Mouse (Mus musculus) neural tube, embryonic 15.5 days (tissue): ENCODE data around the gene Utp3. TPM values are rescaled to one million over a fixed set of nuclear protein-coding genes. Genes with fewer than 3 reads are reported as not detected.
"Not testable (repeated sequence)": the region's sequence is repeated elsewhere in the genome, so short reads cannot be mapped to it uniquely, and the experiment has no call there.

Source experiments
- ATAC-seq: fragments of 200-750 bp; cut with Nextera tagmentation; 2 replicates; pipeline ENCODE4 v1.8.0; 2017; ENCODE audit warnings: mild to moderate bottlenecking, moderate TSS enrichment, moderate library complexity; ENCODE audit not compliant: low FRiP score
- H3K27ac ChIP-seq: fragments of 300-500 bp; sonication (generic); replicated peaks from 2 replicates; pipeline ENCODE4 v1.5.1; 2015; ENCODE audit warnings: mild to moderate bottlenecking, inconsistent platforms
- H3K27me3 ChIP-seq: fragments of 300-500 bp; sonication (generic); replicated peaks from 2 replicates; pipeline ENCODE4 v1.6.1; 2015; ENCODE audit warnings: inconsistent platforms
- H3K36me3 ChIP-seq: fragments of 300-500 bp; sonication (generic); 2 replicates; pipeline ENCODE4 v1.6.1; 2015; ENCODE audit warnings: inconsistent platforms
- H3K4me1 ChIP-seq: fragments of 300-500 bp; sonication (generic); 2 replicates; pipeline ENCODE4 v1.6.1; 2015; ENCODE audit warnings: inconsistent platforms
- H3K4me2 ChIP-seq: fragments of 300-500 bp; sonication (generic); 2 replicates; pipeline ENCODE4 v1.6.1; 2015; ENCODE audit warnings: inconsistent platforms, mild to moderate bottlenecking, moderate library complexity
- H3K4me3 ChIP-seq: fragments of 300-500 bp; sonication (generic); replicated peaks from 2 replicates; pipeline ENCODE4 v1.5.1; 2015; ENCODE audit warnings: mild to moderate bottlenecking, inconsistent platforms
- H3K9ac ChIP-seq: fragments of 300-500 bp; sonication (generic); replicated peaks from 2 replicates; pipeline ENCODE4 v1.6.1; 2015; ENCODE audit warnings: mild to moderate bottlenecking, inconsistent platforms
- H3K9me3 ChIP-seq: fragments of 300-500 bp; sonication (generic); replicated peaks from 2 replicates; pipeline ENCODE4 v1.6.1; 2016; ENCODE audit warnings: inconsistent platforms
- WGBS: fragments of 180-500 bp; shearing (Covaris S2); methylation state at CpG from one replicate; pipeline ENCODE4 v1.1.7; 2015; ENCODE audit warnings: mixed read lengths; 5-methylcytosine and 5-hydroxymethylcytosine counted together
- polyA plus RNA-seq: library from polyadenylated mRNA; unstranded; fragments of >200 nt; fragmentation: Nextera tagmentation; extraction: Ambion mirVana; gene quantifications from 2 replicates; pipeline ENCODE4 v1.2.1, GENCODE M21; 2015

Utp3 gene
- 44.4 and 58.6 TPM in 2 replicates for polyA plus RNA-seq

DNA sequence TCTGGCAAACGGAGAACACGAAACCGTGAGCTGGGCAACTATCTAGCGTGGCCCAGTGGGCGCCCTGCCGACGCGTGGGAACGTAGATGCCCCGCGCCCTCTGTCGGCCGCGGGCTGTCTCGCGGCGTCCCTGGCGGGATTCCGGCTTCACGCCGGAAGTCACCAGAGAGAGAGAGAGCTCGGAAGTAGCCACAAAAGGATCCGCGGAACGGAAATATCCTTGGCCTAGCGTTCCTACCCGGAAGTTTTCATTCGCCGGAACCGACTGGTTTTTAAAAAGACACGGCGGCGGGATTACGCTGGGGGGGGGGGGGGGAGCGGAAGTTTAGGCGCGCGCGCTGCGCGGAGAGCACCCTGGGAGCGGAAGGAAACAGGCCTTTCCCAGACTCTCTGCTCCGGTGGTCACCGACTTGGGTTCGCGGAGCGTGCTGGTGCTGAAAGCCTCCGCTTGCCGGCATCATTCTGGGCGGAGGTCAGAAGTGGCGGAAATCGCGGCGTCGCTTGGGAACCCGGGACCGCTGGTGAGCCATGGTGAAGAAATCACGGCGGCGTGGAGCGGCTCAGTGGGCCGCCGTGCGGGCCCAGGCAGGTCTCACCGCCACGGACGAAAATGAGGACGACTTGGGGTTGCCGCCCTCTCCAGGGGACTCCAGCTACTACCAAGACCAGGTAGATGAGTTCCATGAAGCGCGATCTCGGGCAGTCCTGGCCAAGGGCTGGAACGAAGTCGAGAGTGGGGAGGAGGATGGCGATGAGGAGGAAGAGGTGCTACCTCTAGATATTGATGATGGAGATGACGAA, at the start of gene Utp3:
Gene Utp3 (plus strand): TSS at position 377 of the 801 bp plus-strand sequence.
- H3K9ac ChIP-seq, result peak within 1 kb of the TSS; percentile 89
- H3K9me3 ChIP-seq, result no peaks in the 10 kb centered on the region
- no peaks in the 10 kb centered on the region for H3K36me3 ChIP-seq
- H3K27me3 ChIP-seq, result no peaks in the 10 kb centered on the region
- peak; percentile 96 for ATAC-seq
- WGBS, result under 1% methylated on average over 72 of the region's 76 CpGs
- peak within 1 kb of the TSS; percentile 87 for H3K27ac ChIP-seq
- H3K4me3 ChIP-seq, result peak within 1 kb of the TSS; percentile 91
- peaks cover 31% of the 10 kb centered on the region for H3K4me1 ChIP-seq
- H3K4me2 ChIP-seq, result peak within 1 kb of the TSS; percentile 95

DNA sequence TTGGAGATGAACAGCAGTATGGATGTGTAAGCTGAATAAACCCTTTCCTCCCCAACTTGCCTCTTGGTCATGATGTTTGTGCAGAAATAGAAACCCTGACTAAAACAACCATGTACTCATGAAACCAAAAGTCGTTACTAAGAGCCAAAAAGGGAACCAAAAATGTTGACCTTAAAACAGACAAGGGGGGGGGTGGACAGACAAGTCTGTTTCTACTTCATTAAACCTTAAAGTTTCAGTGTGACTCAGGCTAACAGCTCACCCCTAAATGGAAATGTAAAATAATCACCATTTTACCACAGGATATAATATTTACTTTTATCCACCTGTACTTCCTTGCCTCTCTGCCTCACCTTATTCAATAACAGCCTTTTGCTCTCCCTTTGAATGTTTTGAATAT, 45.7 kb upstream of the Utp3 start:
- ATAC-seq, result no peak
- no peak overlapping the region for H3K4me3 ChIP-seq

DNA sequence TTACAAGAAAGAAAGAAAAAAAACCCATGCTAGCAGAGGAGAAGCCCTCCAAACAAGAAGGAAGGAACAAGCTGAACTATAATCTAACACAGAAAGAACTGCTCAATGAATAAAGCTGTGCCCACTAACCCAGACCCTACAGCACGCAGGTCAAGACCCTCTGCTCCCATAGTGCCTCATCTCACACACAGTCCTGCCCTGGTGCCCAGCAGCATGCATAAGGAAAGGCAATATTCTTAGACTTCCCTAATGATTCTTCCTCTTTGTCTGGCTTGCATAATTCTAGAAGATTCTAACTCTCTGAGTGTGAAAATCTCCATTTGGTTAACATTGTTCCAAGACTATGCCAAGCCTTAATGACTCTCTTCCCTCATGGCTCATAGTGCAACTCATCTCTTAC, 45.3 kb upstream of the Utp3 start:
- Histone ChIP-seq H3K4me2 (no peak overlapping the region), H3K9me3 (no peaks in the 10 kb centered on the region), H3K36me3 (no peaks in the 10 kb centered on the region), H3K4me1 (no peaks in the 10 kb centered on the region), H3K27me3 (no peaks in the 10 kb centered on the region), H3K4me3 (no peak overlapping the region), H3K27ac (no peak overlapping the region), H3K9ac (no peak overlapping the region)
- WGBS, result 83% methylated on average over 1 of the region's 1 CpGs
- ATAC-seq, result no peak

More for the DNA sequence above, 45.7 kb upstream of the Utp3 start:
- Histone ChIP-seq H3K9ac (no peak overlapping the region), H3K27ac (no peak overlapping the region), H3K4me1 (no peaks in the 10 kb centered on the region), H3K4me2 (no peak overlapping the region), H3K36me3 (no peaks in the 10 kb centered on the region), H3K27me3 (no peaks in the 10 kb centered on the region), H3K9me3 (no peaks in the 10 kb centered on the region)
- WGBS, result 55% methylated on average over 1 of the region's 1 CpGs

DNA sequence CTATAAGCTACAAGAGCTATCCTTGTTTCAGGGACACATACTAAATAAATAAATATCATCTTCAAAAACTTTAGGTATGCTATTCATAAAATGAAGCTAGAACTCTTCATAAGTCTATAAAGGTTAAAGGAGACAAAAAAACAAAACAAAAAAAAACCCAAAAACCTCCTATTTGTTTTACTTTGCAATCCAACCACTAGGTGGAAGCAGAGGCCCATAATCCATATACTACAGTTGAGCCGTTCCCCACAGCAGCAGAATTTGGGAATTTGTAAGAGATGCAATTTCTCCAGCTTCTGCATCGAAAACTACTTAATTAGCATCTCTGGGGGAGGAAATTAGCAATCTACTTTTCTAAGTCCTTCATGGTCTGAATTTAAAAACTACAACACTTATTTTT, 35.0 kb upstream of the Utp3 start:
- no peak overlapping the region for H3K4me2 ChIP-seq
- H3K27ac ChIP-seq, result no peak overlapping the region
- no peaks in the 10 kb centered on the region for H3K4me1 ChIP-seq
- peak; percentile 78; the same call in 1 of the 2 replicates for ATAC-seq
- 3% methylated on average over 2 of the region's 2 CpGs for WGBS
- H3K9ac ChIP-seq, result no peak overlapping the region
- no peaks in the 10 kb centered on the region for H3K9me3 ChIP-seq
- no peak overlapping the region for H3K4me3 ChIP-seq
- H3K27me3 ChIP-seq, result no peaks in the 10 kb centered on the region
- H3K36me3 ChIP-seq, result no peaks in the 10 kb centered on the region

DNA sequence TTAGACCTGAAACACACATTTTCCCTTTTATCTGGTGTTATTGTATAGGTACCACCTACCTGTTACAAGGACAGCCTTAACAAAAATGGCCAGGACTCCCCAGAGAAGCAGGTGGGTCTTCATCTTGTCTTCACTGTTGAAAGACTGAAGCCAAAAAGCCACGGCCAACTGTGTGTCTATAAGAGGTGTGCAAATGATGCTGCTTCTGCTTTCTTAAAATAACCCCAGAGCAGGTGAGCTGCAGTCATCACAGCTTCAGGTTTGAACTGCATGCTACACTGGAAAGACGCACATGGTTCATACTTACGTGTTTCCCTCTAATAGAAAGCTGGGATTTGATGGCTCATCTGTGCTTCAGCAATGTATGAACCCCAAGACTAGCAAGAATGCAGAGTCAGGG, 26.6 kb upstream of the Utp3 start, which contains the start of gene Jchain:
Gene Jchain (minus strand): TSS at position 235 of the 400 bp plus-strand sequence.
- H3K4me3 ChIP-seq, result no peak within 1 kb of the TSS
- no peak within 1 kb of the TSS for H3K9ac ChIP-seq

DNA sequence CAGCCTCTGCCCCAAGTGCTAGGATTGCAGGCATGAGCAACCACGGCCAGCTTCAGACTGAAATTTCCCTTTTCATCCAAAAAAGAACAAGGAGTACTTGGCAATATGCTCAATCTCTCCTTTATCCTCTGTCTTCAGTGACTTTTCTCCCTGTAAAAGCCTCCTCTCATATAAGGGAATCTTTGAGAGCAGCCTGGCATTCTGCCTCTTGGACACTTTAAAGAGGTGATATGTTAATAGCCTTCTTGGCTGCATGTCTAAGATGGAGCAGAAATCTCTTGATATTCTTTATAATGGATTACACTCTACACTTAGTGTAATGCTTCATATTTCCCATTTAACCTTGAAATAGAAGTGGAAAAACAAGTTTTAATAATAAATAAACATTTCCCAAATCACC, 23.4 kb upstream of the Utp3 start:
- Histone ChIP-seq H3K27ac (no peak overlapping the region), H3K4me3 (no peak overlapping the region), H3K27me3 (no peaks in the 10 kb centered on the region), H3K4me1 (no peaks in the 10 kb centered on the region), H3K4me2 (no peak overlapping the region), H3K9ac (no peak overlapping the region), H3K9me3 (no peaks in the 10 kb centered on the region), H3K36me3 (no peaks in the 10 kb centered on the region)
- WGBS, result 74% methylated on average over 1 of the region's 1 CpGs
- no peak for ATAC-seq

More for the DNA sequence above, 26.6 kb upstream of the Utp3 start, which contains the start of gene Jchain:
- no peaks in the 10 kb centered on the region for H3K27me3 ChIP-seq
- H3K4me1 ChIP-seq, result no peaks in the 10 kb centered on the region
- no peaks in the 10 kb centered on the region for H3K9me3 ChIP-seq
- H3K36me3 ChIP-seq, result no peaks in the 10 kb centered on the region
- ATAC-seq, result no peak
- no peak within 1 kb of the TSS for H3K4me2 ChIP-seq
- 95% methylated on average over 3 of the region's 3 CpGs for WGBS
- no peak within 1 kb of the TSS for H3K27ac ChIP-seq

DNA sequence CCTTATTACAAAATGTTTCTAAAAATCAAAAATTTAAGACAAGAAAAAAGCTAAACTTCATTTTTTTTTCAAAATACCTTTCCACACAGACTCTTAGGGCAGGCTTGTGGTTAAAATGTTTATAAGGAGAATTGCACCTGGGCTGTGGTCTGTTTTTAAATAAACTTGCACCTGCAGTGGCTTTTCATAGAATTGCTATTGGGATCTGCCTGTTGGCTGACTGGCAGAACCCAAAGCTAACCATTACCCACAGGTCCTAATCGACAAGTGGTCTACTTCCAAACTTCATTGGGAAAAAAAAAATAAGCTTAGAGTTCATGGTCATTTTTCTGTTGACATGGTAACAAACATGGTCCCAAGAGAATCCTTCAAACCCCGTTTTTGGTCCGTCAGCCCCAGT, 19.6 kb upstream of the Utp3 start:
- no peaks in the 10 kb centered on the region for H3K4me1 ChIP-seq
- no peaks in the 10 kb centered on the region for H3K36me3 ChIP-seq
- H3K4me2 ChIP-seq, result no peak overlapping the region
- no peak for ATAC-seq
- H3K27ac ChIP-seq, result no peak overlapping the region
- no peak overlapping the region for H3K4me3 ChIP-seq
- no peak overlapping the region for H3K9ac ChIP-seq
- 68% methylated on average over 3 of the region's 3 CpGs for WGBS
- no peaks in the 10 kb centered on the region for H3K27me3 ChIP-seq
- H3K9me3 ChIP-seq, result no peaks in the 10 kb centered on the region

DNA sequence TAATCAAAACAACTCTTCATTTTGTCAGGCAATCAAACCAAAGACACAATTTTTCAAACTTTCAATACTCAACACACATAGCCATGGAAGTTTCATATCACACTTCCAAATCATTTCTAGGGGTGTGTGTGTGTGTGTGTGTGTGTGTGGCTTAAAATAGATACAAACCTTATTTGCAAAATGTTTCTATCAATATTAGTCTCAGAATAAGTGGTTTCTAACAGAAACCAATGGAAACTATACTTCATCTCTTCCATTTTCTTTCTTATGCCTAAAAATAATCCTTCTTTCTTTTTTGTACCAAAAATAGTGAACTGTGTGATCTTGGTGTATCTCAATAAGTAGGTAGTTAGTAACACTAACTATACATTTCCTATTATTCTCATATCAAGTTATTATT, 13.4 kb upstream of the Utp3 start:
- no peaks in the 10 kb centered on the region for H3K36me3 ChIP-seq
- no peak for ATAC-seq

DNA sequence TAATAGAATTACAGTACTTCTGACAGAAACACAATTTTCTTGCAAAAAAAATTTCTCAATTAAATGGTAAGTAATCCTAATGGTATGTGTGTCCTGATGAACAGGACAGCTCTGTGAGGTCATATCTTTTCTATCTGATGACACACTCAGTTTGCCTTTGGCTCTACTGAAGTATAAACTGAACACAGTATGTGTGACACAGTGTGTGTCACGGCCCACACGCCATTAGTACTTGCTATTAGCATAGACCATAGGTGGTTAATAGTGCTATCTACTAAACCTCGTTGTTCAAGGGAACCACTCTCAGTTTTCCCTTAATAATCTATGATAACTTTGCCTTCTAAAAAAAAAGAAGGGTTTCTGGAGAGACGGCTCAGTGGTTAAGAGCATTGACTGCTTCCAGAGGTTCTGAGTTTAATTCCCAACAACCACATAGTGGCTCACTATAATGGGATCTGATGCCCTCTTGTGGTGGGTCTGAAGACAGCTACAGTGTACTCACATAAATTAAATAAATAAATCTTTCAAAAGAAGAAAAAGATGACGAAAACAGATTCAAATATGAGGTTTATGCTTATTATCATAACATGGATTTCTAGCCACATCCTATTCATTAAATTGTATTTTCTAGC, 11.5 kb upstream of the Utp3 start:
- ATAC-seq, result peak; percentile 74; the same call in 1 of the 2 replicates
- Histone ChIP-seq H3K4me2 (no peak overlapping the region), H3K4me3 (no peak overlapping the region), H3K4me1 (no peaks in the 10 kb centered on the region), H3K9ac (no peak overlapping the region), H3K27ac (no peak overlapping the region), H3K9me3 (no peaks in the 10 kb centered on the region), H3K27me3 (no peaks in the 10 kb centered on the region), H3K36me3 (no peaks in the 10 kb centered on the region)
- WGBS, result 60% methylated on average over 5 of the region's 5 CpGs

More for the DNA sequence above, 13.4 kb upstream of the Utp3 start:
- Histone ChIP-seq H3K4me2 (no peak overlapping the region), H3K27ac (no peak overlapping the region), H3K4me3 (no peak overlapping the region), H3K9me3 (no peaks in the 10 kb centered on the region), H3K4me1 (no peaks in the 10 kb centered on the region), H3K9ac (no peak overlapping the region), H3K27me3 (no peaks in the 10 kb centered on the region)

DNA sequence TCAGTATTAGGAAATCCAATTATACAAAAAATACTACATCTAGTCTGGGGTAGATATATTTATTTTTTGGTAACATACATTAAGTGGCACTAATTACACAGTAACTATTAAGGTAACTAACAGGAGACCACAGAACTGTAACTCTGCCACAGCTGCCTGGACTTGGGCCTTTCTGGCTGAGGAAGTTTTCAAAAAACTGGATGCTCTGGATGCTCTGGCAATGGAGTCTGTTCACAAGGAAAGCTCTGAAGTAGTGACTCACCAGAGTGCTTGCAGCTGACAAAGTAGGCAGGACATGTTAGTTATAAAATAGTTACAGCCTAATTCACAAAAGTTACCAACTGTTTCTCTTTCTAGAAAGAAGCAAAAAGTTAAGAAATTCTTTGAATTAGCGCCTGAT, 9.9 kb upstream of the Utp3 start:
- 100% methylated on average over 1 of the region's 1 CpGs for WGBS
- not testable (repeated sequence) for H3K9ac ChIP-seq, H3K27me3 ChIP-seq, H3K4me2 ChIP-seq, H3K9me3 ChIP-seq, H3K27ac ChIP-seq, H3K36me3 ChIP-seq, H3K4me1 ChIP-seq, ATAC-seq, H3K4me3 ChIP-seq

DNA sequence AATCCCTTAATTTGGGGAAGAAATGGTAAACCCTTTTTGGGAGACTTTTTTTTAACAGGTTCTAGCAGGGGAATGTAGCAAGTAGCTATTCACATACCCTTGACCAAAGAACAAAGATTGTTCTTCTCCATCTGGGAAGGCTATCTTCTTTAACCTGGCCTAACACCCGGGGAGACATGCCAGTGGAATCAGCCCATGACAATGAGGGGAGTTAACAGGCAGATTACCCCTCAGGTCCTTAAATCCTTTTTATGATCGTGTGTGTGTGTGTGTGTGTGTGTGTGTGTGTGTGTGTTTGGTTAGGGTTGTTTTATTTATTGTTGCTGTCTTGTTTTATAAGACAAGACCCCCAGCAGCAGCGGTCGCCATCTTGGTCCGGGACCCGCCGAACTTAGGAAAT, 8.7 kb upstream of the Utp3 start:
- ATAC-seq, result no peak
- no peaks in the 10 kb centered on the region for H3K27me3 ChIP-seq
- 89% methylated on average over 7 of the region's 7 CpGs for WGBS
- H3K4me2 ChIP-seq, result no peak overlapping the region
- H3K27ac ChIP-seq, result no peak overlapping the region
- H3K4me1 ChIP-seq, result no peaks in the 10 kb centered on the region
- H3K9me3 ChIP-seq, result no peaks in the 10 kb centered on the region
- no peak overlapping the region for H3K4me3 ChIP-seq
- H3K36me3 ChIP-seq, result no peaks in the 10 kb centered on the region
- no peak overlapping the region for H3K9ac ChIP-seq
